Mouse (Mus musculus): Measurements from ENCODE around the gene Smc1b.
A peak's percentile ranks its signal among the peaks of the same experiment; 100 is the strongest.
"Not testable (repeated sequence)": the region's sequence is repeated elsewhere in the genome, so short reads cannot be mapped to it uniquely, and the experiment has no call there.

Smc1b gene

GRCm38 (mm10) chr15:85135143-85135542 lies 3.4 kb upstream of the Smc1b start:
- no peak for DNase-seq (ENCODE audit: low spot score in 2 of 2)

GRCm38 (mm10) chr15:85132193-85132520 lies 393 bp upstream of the Smc1b start:
- DNase-seq (ENCODE audit: low spot score in 2 of 2): no peak

DNA sequence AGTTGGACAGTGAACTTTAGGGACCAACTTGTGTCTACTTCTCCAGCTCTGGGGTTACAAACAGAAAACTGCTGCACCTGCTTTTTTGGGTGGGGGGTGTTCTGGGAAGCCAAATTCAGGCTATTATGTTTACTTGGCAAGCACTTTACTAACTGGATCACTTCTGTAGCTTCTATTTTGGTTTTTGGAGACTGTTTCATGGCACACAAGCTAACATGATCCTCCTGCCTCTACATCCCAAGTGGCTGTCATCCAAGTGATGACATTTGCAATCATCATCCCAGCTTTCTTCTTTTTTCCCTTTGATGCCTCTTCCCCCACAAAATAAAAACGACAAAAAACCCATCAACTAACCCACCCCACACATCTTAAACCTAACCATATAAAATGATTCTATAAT lies 46.1 kb downstream of the Smc1b start:
- no peak for DNase-seq (ENCODE audit: low spot score in 2 of 2)

DNA sequence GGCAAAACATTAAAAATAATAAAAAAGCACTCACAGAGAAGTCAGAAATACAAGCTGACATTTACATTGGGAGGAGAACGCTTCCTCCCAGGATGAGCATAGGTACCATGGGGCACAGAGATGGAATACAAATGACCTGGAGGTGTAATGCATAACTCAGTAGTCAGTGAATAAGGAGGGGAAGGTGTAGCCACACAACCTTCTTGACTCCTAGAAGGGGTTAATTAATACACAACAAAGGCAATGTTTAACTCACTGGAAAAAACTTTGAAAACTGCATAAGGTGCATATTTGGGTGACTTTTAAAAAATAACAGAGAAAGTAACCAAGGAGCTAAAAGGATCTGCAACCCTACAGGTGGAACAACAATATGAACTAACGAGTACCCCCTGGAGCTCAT lies 59.1 kb downstream of the Smc1b start:
- DNase-seq (ENCODE audit: low spot score in 2 of 2): no peak

- DNase-seq (ENCODE audit: low spot score in 2 of 2): no peak
Measured at GRCm38 (mm10) chr15:85070561-85070960, 61.2 kb downstream of the Smc1b start.

- no peak for DNase-seq (ENCODE audit: low spot score in 2 of 2)
Measured at GRCm38 (mm10) chr15:85063421-85063820, 68.3 kb downstream of the Smc1b start.

DNA sequence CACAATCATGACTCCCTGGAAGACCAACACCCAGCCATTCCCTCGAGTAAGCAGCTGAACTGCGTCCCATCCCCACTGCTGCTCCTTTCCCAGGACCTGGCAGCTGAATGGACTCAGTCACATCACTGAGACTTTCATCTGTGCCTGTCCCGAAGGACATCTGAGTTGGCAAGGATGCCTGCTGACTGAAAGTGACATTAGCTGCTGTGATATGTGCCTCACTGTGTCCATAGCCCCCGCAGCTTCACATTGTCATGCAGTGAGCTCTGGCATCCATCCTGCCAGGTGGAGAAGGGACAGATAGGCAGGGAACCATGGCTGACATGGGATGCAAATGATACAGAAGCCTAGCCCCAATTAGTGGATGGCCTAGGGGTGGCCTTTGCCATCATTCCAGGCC lies 76.6 kb downstream of the Smc1b start:
- no peak for DNase-seq (ENCODE audit: low spot score in 2 of 2)

GRCm38 (mm10) chr15:85054098-85054497 lies 77.7 kb downstream of the Smc1b start:
- no peak for DNase-seq (ENCODE audit: low spot score in 2 of 2)

DNA sequence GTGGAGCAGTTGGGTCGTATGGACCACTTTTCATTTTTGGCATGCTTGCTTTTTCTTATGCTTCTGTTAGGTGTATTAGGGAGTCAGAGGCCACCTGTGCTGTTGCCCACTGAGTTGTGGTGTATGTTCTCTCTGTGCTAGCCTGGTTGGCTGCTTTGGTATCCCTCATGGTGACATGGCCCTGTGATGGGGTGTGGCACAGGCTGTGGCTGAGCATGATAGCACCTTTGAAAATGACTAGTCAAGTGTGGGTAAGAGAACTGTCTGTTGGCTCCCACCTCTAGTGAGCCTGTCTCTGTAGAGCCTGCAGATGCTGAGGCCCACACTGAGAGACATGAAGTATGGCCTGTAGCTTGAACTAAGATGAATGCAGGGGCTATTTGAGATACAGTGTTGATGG lies 82.0 kb downstream of the Smc1b start:
- no peak for DNase-seq (ENCODE audit: low spot score in 2 of 2)

- DNase-seq (ENCODE audit: low spot score in 2 of 2): no peak
Measured at GRCm38 (mm10) chr15:85047865-85048264, 83.9 kb downstream of the Smc1b start.

DNA sequence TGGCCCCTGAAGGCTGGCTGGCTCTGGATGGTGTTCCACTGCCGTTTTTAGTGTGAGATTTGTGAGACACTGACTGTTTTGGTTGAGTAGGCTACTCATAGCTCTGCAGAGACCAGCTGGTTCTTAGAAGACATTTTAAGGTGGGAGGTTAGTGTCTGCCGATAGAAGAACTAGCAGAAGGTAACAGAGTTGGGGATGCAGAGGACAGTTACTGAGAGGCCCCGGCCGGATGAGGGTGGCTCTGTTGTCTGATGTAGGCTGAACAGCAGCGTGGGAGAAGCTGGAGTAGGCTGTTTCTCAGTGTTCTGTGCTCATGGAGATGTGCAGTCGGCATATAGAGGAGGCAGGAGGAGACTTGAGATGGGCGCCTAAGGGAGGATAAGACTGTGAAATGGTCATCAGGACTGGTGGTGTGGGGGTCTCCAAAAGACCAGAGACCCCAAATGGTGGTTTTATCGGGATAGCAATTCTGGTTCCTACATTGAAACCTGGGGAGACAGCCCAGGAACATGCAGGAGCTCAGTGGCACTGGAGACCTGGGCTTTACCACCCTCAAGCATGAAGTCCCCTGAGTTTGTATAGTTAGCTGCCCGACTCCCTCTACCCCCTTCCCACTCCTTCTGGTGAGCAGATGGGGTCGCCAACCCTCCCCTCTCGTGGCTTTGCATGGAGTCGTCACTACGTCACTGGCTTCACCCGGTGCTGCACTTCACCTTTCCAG lies 85.4 kb downstream of the Smc1b start:
- no peak for DNase-seq (ENCODE audit: low spot score in 2 of 2)

DNA sequence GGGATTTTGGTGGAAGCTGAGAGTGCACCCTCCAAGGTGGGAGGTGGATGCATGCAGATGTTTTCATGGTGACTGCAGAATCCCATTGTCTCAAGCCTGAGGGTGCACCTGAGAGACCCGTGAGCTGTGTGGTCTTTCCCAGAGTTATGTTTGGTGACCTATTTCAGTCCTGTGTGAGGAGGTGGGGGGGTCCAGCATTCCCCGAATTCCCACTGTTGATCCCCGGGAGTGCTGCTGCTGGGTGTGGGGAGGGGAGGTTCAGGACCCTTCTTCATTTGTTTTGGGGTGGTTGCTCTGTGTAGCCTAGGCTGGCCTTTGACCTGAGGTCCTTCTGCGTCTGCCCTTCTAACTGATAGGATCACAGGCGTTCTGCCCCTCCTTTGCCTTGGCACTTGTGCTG lies 88.0 kb downstream of the Smc1b start:
- no peak for DNase-seq (ENCODE audit: low spot score in 2 of 2)

- DNase-seq (ENCODE audit: low spot score in 2 of 2): no peak
Measured at GRCm38 (mm10) chr15:85043116-85043515, 88.6 kb downstream of the Smc1b start.

- peak in 1 of 2 experiments; percentile 79 for DNase-seq (ENCODE audit: low spot score in 2 of 2)
Measured at GRCm38 (mm10) chr15:85042361-85042954, 89.3 kb downstream of the Smc1b start.

- no peak for DNase-seq (ENCODE audit: low spot score in 2 of 2)
Measured at GRCm38 (mm10) chr15:85041546-85042225, 90.1 kb downstream of the Smc1b start.

DNA sequence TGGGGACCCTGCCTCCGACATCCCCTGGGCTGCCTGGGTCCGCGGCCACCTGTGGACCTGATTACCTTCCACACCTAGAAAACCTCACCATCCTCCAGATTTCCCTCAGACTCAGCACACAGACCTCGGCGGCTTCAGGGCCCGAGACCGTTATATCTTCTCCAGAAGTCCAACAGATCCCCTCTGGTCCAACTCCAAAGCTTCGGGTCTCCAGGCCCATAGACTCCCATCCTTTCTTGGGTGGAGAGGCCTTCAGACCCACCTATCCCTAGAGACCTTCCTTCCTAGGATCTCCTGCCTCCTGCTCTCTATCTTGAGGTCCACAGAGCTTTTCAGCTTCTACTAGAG lies 94.4 kb downstream of the Smc1b start:
- no peak for DNase-seq (ENCODE audit: low spot score in 2 of 2)

GRCm38 (mm10) chr15:85036566-85037342 lies 95.0 kb downstream of the Smc1b start:
- peak; percentile 94 to 97 for DNase-seq (ENCODE audit: low spot score in 2 of 2)

- DNase-seq (ENCODE audit: low spot score in 2 of 2): not testable (repeated sequence)
Measured at GRCm38 (mm10) chr15:85033916-85034315, 97.8 kb downstream of the Smc1b start.

- no peak for DNase-seq (ENCODE audit: low spot score in 2 of 2)
Measured at GRCm38 (mm10) chr15:85031866-85032265, 99.9 kb downstream of the Smc1b start.

DNA sequence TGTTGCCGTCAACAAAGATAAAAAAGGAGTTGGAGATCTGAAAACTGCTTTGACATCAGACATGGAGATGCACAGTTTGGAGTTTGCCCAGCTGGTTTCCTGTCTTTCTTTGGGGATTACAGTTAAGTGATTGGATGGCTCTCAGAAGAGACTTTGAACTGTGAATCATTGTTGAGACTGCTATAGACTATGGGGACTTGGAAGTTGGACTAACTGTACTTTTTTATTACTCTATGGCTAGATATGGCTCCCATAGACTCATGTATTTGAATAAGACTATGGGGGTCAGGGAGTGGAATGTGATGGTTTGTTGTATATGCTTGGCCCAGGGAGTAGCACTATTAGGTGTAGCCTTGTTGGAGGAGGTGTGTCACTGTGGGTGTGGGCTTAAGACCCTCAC lies 101.1 kb downstream of the Smc1b start:
- DNase-seq (ENCODE audit: low spot score in 2 of 2): not testable (repeated sequence)

- not testable (repeated sequence) for DNase-seq (ENCODE audit: low spot score in 2 of 2)
Measured at GRCm38 (mm10) chr15:85028648-85029047, 103.1 kb downstream of the Smc1b start, which contains the start of gene Fam118a. TSS of gene Fam118a (plus strand) at chr15:85028948.

- DNase-seq (ENCODE audit: low spot score in 2 of 2): no peak
Measured at GRCm38 (mm10) chr15:85027740-85028139, 104.0 kb downstream of the Smc1b start.

All from spleen, postnatal 10 days (tissue).